Mouse (Mus musculus): ENCODE results near the gene Cmtm8.

The Cmtm8 gene

GRCm38 (mm10) chr9:114752863-114753484, 91.0 kb downstream of the Cmtm8 start:
- peak; percentile 96 for DNase-seq

- DNase-seq = peak in 1 of 2 experiments; percentile 17
These were observed 91.6 kb downstream of the Cmtm8 start for GRCm38 (mm10) chr9:114752311-114752710.

DNA sequence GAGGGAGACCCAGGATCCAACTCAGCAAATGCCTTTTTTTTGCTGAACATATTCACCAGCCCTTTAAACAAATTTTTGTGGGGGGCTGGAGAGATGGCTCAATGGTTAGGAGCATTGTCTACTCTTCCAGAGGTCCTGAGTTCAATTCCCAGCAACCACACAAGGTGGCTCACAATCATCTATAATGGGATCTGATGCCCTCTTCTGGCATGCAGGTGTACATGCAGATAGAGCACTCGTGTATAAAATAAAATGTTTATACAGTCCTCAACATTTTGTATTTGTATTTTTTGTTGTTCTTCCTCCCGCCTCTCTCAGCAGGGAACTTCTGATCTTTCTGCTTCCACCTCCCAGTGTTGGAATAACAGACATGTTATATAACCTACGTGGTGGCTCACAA, 92.4 kb downstream of the Cmtm8 start:
- no peak for DNase-seq

GRCm38 (mm10) chr9:114747466-114747865, 96.5 kb downstream of the Cmtm8 start:
- DNase-seq = no peak

DNA sequence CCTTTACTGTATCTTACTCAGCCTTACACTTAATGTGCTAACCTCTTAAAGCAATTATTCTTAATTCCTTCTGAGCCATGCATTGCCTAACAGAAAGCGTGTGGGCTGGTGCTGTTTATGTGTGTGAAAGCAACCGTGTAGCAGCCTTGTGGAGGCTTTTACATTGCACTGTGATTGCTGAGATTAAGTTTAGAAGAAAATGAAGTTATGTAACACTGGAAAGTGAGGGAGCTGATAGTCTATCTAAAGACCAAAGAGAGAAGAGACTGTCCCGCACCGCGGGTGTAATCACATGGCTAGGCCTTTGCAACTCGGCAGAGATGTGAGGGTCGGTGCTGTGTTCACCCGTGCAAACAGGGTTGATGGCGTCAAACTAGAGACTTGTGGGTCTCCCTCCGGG, 96.9 kb downstream of the Cmtm8 start:
- no peak for DNase-seq

DNA sequence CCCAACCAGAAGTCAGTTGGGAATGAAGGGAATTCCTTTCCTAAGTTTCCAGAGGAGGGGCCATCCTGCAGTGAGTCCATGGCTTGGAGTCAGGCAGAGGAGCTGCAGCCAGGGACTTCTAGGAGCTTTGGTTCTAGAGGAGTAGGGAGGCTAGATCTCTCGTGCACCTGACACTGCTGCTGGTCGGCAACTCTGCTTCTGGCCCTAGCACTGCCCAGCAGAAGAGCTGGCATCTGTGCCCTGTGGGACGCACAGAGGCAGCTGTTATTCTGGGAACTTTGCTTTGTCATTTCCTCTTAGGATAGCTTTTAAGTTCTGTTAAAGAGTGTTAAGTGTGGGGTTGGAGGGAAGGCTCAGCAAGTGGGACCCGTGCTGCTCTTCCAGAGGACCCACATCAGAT, 98.3 kb downstream of the Cmtm8 start:
- DNase-seq = no peak

- DNase-seq = no peak
These were observed 98.8 kb downstream of the Cmtm8 start for GRCm38 (mm10) chr9:114745163-114745562.

DNA sequence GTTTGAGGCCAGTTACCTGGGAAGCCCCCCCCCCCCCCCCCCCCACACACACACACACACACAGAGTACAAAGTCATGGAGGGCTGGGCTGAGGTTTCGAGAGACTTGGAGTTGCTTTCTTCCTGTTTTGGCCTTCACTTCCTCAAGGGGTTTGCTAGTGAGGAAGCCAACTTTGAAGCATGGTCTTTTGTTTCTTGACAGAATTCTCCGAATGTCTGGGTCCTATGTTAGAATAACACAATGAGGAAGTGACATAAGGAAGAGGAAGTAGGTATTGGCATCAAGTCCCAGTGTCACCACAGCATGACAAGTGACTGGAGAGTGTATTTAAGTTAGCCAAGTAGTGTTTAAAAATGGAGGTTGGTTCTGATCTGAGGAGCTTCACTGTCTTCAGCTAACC, 101.2 kb downstream of the Cmtm8 start:
- DNase-seq = no peak

GRCm38 (mm10) chr9:114740336-114740735, 103.6 kb downstream of the Cmtm8 start:
- DNase-seq = no peak

All from kidney, postnatal 4 days (tissue).